Mouse (Mus musculus): ENCODE results near the gene Gpld1. TPM values are rescaled to one million over a fixed set of nuclear protein-coding genes. Genes with fewer than 3 reads are reported as not detected.

The Gpld1 gene
- polyA plus RNA-seq, 1 experiment from 2014 or later: 4.0 TPM

GRCm38 (mm10) chr13:24985435-24985834 is 42.5 kb downstream of the Gpld1 start:
- no peak overlapping the region for H3K27ac ChIP-seq (ENCODE audit: low read length)
- no peak overlapping the region for H3K4me3 ChIP-seq (replicated peaks; ENCODE audit: low read length)
- no peaks in the 10 kb centered on the region for H3K36me3 ChIP-seq (ENCODE audit: control insufficient read depth, insufficient read depth, low read length)
- 84% methylated on average over 2 of the region's 2 CpGs for WGBS
- H3K9ac ChIP-seq (ENCODE audit: low read length): no peak overlapping the region
- H3K4me2 ChIP-seq (ENCODE audit: low read depth, low read length): no peak overlapping the region
- H3K27me3 ChIP-seq (ENCODE audit: control insufficient read depth, insufficient read depth, low read length): no peaks in the 10 kb centered on the region
- no peaks in the 10 kb centered on the region for H3K9me3 ChIP-seq (replicated peaks; ENCODE audit: control insufficient read depth, low read length)
- no peaks in the 10 kb centered on the region for H3K4me1 ChIP-seq (ENCODE audit: control insufficient read depth, insufficient read depth, low read length)
- no peak for ATAC-seq (ENCODE audit: insufficient read depth, low FRiP score)

- no peak overlapping the region for H3K4me2 ChIP-seq (ENCODE audit: low read depth, low read length)
- WGBS: 31% methylated on average over 7 of the region's 7 CpGs
- H3K27ac ChIP-seq (ENCODE audit: low read length): no peak overlapping the region
- H3K36me3 ChIP-seq (ENCODE audit: control insufficient read depth, insufficient read depth, low read length): no peaks in the 10 kb centered on the region
- peaks cover 5% of the 10 kb centered on the region; the same call in 1 of the 2 replicates for H3K4me1 ChIP-seq (ENCODE audit: control insufficient read depth, insufficient read depth, low read length)
- no peaks in the 10 kb centered on the region for H3K9me3 ChIP-seq (replicated peaks; ENCODE audit: control insufficient read depth, low read length)
- peak; percentile 31; the same call in 1 of the 2 replicates for ATAC-seq (ENCODE audit: insufficient read depth, low FRiP score)
- H3K4me3 ChIP-seq (replicated peaks; ENCODE audit: low read length): no peak overlapping the region
- H3K9ac ChIP-seq (ENCODE audit: low read length): no peak overlapping the region
- H3K27me3 ChIP-seq (ENCODE audit: control insufficient read depth, insufficient read depth, low read length): no peaks in the 10 kb centered on the region
Measured at GRCm38 (mm10) chr13:24988391-24988790, 45.4 kb downstream of the Gpld1 start.

- Histone ChIP-seq H3K4me1 (ENCODE audit: control insufficient read depth, insufficient read depth, low read length) (peaks cover 7% of the 10 kb centered on the region; the same call in 1 of the 2 replicates), H3K27me3 (ENCODE audit: control insufficient read depth, insufficient read depth, low read length) (no peaks in the 10 kb centered on the region), H3K4me3 (replicated peaks; ENCODE audit: low read length) (no peak overlapping the region), H3K4me2 (ENCODE audit: low read depth, low read length) (no peak overlapping the region), H3K9ac (ENCODE audit: low read length) (no peak overlapping the region), H3K27ac (ENCODE audit: low read length) (no peak overlapping the region), H3K9me3 (replicated peaks; ENCODE audit: control insufficient read depth, low read length) (no peaks in the 10 kb centered on the region), H3K36me3 (ENCODE audit: control insufficient read depth, insufficient read depth, low read length) (no peaks in the 10 kb centered on the region)
- ATAC-seq (ENCODE audit: insufficient read depth, low FRiP score): no peak
- WGBS: 78% methylated on average over 6 of the region's 6 CpGs
Measured at GRCm38 (mm10) chr13:24989006-24989405, 46.1 kb downstream of the Gpld1 start.

- no peak overlapping the region for H3K4me2 ChIP-seq (ENCODE audit: low read depth, low read length)
- no peak overlapping the region for H3K9ac ChIP-seq (ENCODE audit: low read length)
- H3K4me1 ChIP-seq (ENCODE audit: control insufficient read depth, insufficient read depth, low read length): peaks cover 7% of the 10 kb centered on the region; the same call in 1 of the 2 replicates
- H3K4me3 ChIP-seq (replicated peaks; ENCODE audit: low read length): no peak overlapping the region
- ATAC-seq (ENCODE audit: insufficient read depth, low FRiP score): peak; percentile 70; the same call in 1 of the 2 replicates
- no peaks in the 10 kb centered on the region for H3K9me3 ChIP-seq (replicated peaks; ENCODE audit: control insufficient read depth, low read length)
- WGBS: 8% methylated on average over 2 of the region's 2 CpGs
- H3K27me3 ChIP-seq (ENCODE audit: control insufficient read depth, insufficient read depth, low read length): no peaks in the 10 kb centered on the region
- H3K36me3 ChIP-seq (ENCODE audit: control insufficient read depth, insufficient read depth, low read length): peaks cover 27% of the 10 kb centered on the region; the same call in 1 of the 2 replicates
- peak overlapping the region; percentile 53 for H3K27ac ChIP-seq (ENCODE audit: low read length)
Measured at GRCm38 (mm10) chr13:24993160-24993559, 50.2 kb downstream of the Gpld1 start.

- Histone ChIP-seq H3K36me3 (ENCODE audit: control insufficient read depth, insufficient read depth, low read length) (peaks cover 38% of the 10 kb centered on the region), H3K9ac (ENCODE audit: low read length) (no peak overlapping the region), H3K4me1 (ENCODE audit: control insufficient read depth, insufficient read depth, low read length) (peaks cover 3% of the 10 kb centered on the region; the same call in 1 of the 2 replicates), H3K4me3 (replicated peaks; ENCODE audit: low read length) (no peak overlapping the region), H3K27ac (ENCODE audit: low read length) (no peak overlapping the region), H3K4me2 (ENCODE audit: low read depth, low read length) (no peak overlapping the region), H3K9me3 (replicated peaks; ENCODE audit: control insufficient read depth, low read length) (no peaks in the 10 kb centered on the region), H3K27me3 (ENCODE audit: control insufficient read depth, insufficient read depth, low read length) (no peaks in the 10 kb centered on the region)
- no peak; the same call in 1 of the 2 replicates for ATAC-seq (ENCODE audit: insufficient read depth, low FRiP score)
- WGBS: 69% methylated on average over 2 of the region's 2 CpGs
Measured at GRCm38 (mm10) chr13:24999538-24999937, 56.6 kb downstream of the Gpld1 start.

- no peak overlapping the region for H3K27ac ChIP-seq (ENCODE audit: low read length)
- peaks cover 15% of the 10 kb centered on the region for H3K36me3 ChIP-seq (ENCODE audit: control insufficient read depth, insufficient read depth, low read length)
- H3K4me3 ChIP-seq (replicated peaks; ENCODE audit: low read length): no peak overlapping the region
- H3K4me1 ChIP-seq (ENCODE audit: control insufficient read depth, insufficient read depth, low read length): peaks cover 3% of the 10 kb centered on the region; the same call in 1 of the 2 replicates
- no peak overlapping the region for H3K9ac ChIP-seq (ENCODE audit: low read length)
- no peak for ATAC-seq (ENCODE audit: insufficient read depth, low FRiP score)
- no peaks in the 10 kb centered on the region for H3K9me3 ChIP-seq (replicated peaks; ENCODE audit: control insufficient read depth, low read length)
- H3K4me2 ChIP-seq (ENCODE audit: low read depth, low read length): no peak overlapping the region
- H3K27me3 ChIP-seq (ENCODE audit: control insufficient read depth, insufficient read depth, low read length): no peaks in the 10 kb centered on the region
Measured at GRCm38 (mm10) chr13:25002965-25003364, 60.0 kb downstream of the Gpld1 start.

- WGBS: 86% methylated on average over 6 of the region's 8 CpGs
- no peak overlapping the region for H3K9ac ChIP-seq (ENCODE audit: low read length)
- peaks cover 5% of the 10 kb centered on the region for H3K36me3 ChIP-seq (ENCODE audit: control insufficient read depth, insufficient read depth, low read length)
- no peak for ATAC-seq (ENCODE audit: insufficient read depth, low FRiP score)
- H3K4me2 ChIP-seq (ENCODE audit: low read depth, low read length): no peak overlapping the region
- no peaks in the 10 kb centered on the region for H3K4me1 ChIP-seq (ENCODE audit: control insufficient read depth, insufficient read depth, low read length)
- no peak overlapping the region for H3K4me3 ChIP-seq (replicated peaks; ENCODE audit: low read length)
- no peaks in the 10 kb centered on the region for H3K9me3 ChIP-seq (replicated peaks; ENCODE audit: control insufficient read depth, low read length)
- H3K27ac ChIP-seq (ENCODE audit: low read length): no peak overlapping the region
- H3K27me3 ChIP-seq (ENCODE audit: control insufficient read depth, insufficient read depth, low read length): no peaks in the 10 kb centered on the region
Measured at GRCm38 (mm10) chr13:25007115-25007514, 64.2 kb downstream of the Gpld1 start.

GRCm38 (mm10) chr13:25018316-25018715 is 75.4 kb downstream of the Gpld1 start:
- Histone ChIP-seq H3K36me3 (ENCODE audit: control insufficient read depth, insufficient read depth, low read length) (no peaks in the 10 kb centered on the region), H3K4me3 (replicated peaks; ENCODE audit: low read length) (no peak overlapping the region), H3K4me2 (ENCODE audit: low read depth, low read length) (peak overlapping the region; percentile 87)

GRCm38 (mm10) chr13:25019793-25020539 is 77.0 kb downstream of the Gpld1 start, which contains the start of gene Mrs2:
Mrs2 (minus strand) TSS chr13:25020379.
- H3K36me3 ChIP-seq (ENCODE audit: control insufficient read depth, insufficient read depth, low read length): no peaks in the 10 kb centered on the region

More at GRCm38 (mm10) chr13:25018316-25018715, 75.4 kb downstream of the Gpld1 start:
- Histone ChIP-seq H3K27ac (ENCODE audit: low read length) (no peak overlapping the region), H3K27me3 (ENCODE audit: control insufficient read depth, insufficient read depth, low read length) (no peaks in the 10 kb centered on the region), H3K9me3 (replicated peaks; ENCODE audit: control insufficient read depth, low read length) (no peaks in the 10 kb centered on the region), H3K4me1 (ENCODE audit: control insufficient read depth, insufficient read depth, low read length) (peaks cover 16% of the 10 kb centered on the region; the same call in 1 of the 2 replicates), H3K9ac (ENCODE audit: low read length) (no peak overlapping the region)
- ATAC-seq (ENCODE audit: insufficient read depth, low FRiP score): no peak
- WGBS: 87% methylated on average over 9 of the region's 9 CpGs

More at GRCm38 (mm10) chr13:25019793-25020539, 77.0 kb downstream of the Gpld1 start, which contains the start of gene Mrs2:
- peak within 1 kb of the TSS; percentile 71 for H3K4me3 ChIP-seq (replicated peaks; ENCODE audit: low read length)
- peak within 1 kb of the TSS; percentile 87 for H3K9ac ChIP-seq (ENCODE audit: low read length)
- no peaks in the 10 kb centered on the region for H3K27me3 ChIP-seq (ENCODE audit: control insufficient read depth, insufficient read depth, low read length)
- no peaks in the 10 kb centered on the region for H3K9me3 ChIP-seq (replicated peaks; ENCODE audit: control insufficient read depth, low read length)
- peak within 1 kb of the TSS; percentile 54 for H3K27ac ChIP-seq (ENCODE audit: low read length)
- under 1% methylated on average over 83 of the region's 84 CpGs for WGBS
- ATAC-seq (ENCODE audit: insufficient read depth, low FRiP score): peak; percentile 95
- peaks cover 16% of the 10 kb centered on the region; the same call in 1 of the 2 replicates for H3K4me1 ChIP-seq (ENCODE audit: control insufficient read depth, insufficient read depth, low read length)
- H3K4me2 ChIP-seq (ENCODE audit: low read depth, low read length): peak within 1 kb of the TSS; percentile 87

Measured in stomach, embryonic 16.5 days (tissue).